Mouse (Mus musculus): ENCODE results near the gene Stard13. TPM values are rescaled to one million over a fixed set of nuclear protein-coding genes. Genes with fewer than 3 reads are reported as not detected.

Stard13 gene
- total and polyA plus RNA-seq, 3 experiments: not detected

DNA sequence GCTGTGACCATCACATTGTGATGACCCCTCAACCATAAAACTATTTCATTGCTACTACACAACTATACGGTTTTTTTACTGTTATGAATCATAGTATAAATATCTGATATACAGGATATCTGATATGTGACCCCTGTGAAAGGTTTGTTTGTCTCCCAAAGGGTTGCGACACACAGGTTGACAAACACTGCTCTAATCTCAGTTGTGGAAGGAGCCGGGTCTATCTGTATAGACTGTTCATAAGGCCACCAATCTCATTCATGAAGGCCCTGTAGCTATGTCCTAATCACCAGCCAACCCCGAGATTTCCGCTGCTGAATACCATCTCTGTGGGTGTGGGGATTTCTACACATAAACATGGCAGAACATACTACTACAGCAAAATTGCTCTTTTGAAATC is 37.2 kb upstream of the Stard13 start (continued):
- TF ChIP-seq POLR2AphosphoS2 (IDR thresholded peaks at IDR 0.05; ENCODE audit: low read length) (no peak), JUND (IDR thresholded peaks at IDR 0.05; ENCODE audit: low read depth, low read length) (no peak), ELF1 (IDR thresholded peaks at IDR 0.05; ENCODE audit: low read depth, low read length) (no peak)

DNA sequence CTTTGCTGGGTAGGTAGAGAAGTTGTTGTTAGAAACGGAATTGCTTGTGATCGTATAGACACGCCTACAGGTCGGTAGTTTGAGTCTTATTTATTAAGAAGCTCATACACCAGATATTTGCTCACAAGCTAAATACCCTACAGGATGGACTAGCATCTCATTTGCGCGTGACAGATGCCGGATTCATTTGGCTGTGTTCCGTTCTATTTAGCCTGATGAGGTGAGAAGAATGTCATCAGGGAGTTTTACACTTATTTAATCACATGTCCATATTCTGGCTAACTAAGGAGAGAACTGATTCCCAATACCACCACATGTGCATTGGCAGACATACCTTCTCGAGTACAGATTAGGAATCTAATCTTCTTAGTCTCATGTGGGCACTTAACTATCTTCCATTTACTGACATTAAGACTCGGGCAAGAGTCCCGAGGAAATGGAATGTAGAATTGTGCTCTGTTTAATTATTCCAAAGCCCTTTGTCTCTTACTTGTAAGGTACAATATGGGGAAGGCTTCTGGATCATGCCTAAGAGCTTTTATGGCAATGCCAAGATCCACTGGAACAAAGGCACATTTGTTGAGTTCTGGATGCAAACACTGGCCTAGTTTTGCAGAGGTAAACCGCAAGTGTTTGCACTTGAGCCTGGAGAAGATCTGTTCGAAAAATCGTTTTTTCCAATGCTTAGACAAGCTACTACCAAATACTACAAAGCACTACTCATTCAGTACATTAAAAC is 33.4 kb upstream of the Stard13 start:
- H3K4me1 ChIP-seq (ENCODE audit: control insufficient read depth in 1 of 2, insufficient read depth in 2 of 2, low read length in 2 of 2): no peaks in the 10 kb centered on the region
- H3K27me3 ChIP-seq (ENCODE audit: control insufficient read depth in 1 of 2, insufficient read depth in 2 of 2, low read length in 2 of 2): no peaks in the 10 kb centered on the region
- TF ChIP-seq POLR2A (IDR thresholded peaks at IDR 0.05; ENCODE audit: control insufficient read depth in 1 of 2, insufficient read depth in 1 of 2, low read depth in 1 of 2, low read length in 2 of 2, poor library complexity in 1 of 2) (no peak), UBTF (IDR thresholded peaks at IDR 0.05; ENCODE audit: borderline replicate concordance, insufficient read depth, low read depth, low read length) (no peak), MEF2A (IDR thresholded peaks at IDR 0.05; ENCODE audit: extremely low read depth, insufficient replicate concordance, low read depth, low read length, poor library complexity, severe bottlenecking) (no peak), NELFE (IDR thresholded peaks at IDR 0.05; ENCODE audit: low read depth, low read length) (no peak), TAL1 (IDR thresholded peaks at IDR 0.05; ENCODE audit: low read length) (no peak), ELF1 (IDR thresholded peaks at IDR 0.05; ENCODE audit: low read depth, low read length) (no peak), NRF1 (IDR thresholded peaks at IDR 0.05; ENCODE audit: insufficient read depth, low read depth, low read length, poor library complexity, severe bottlenecking) (no peak), ZNF384 (IDR thresholded peaks at IDR 0.05; ENCODE audit: low read depth, low read length) (no peak), TBP (IDR thresholded peaks at IDR 0.05; ENCODE audit: low read depth, low read length) (no peak), POLR2AphosphoS5 (IDR thresholded peaks at IDR 0.05; ENCODE audit: borderline replicate concordance, low read depth, low read length) (no peak), JUND (IDR thresholded peaks at IDR 0.05; ENCODE audit: low read depth, low read length) (no peak), MAX (IDR thresholded peaks at IDR 0.05; ENCODE audit: low read length) (no peak), ZMIZ1 (IDR thresholded peaks at IDR 0.05; ENCODE audit: low read depth, low read length) (no peak)
- DNase-seq (ENCODE audit: low read depth, low spot score): no peak
- no peaks in the 10 kb centered on the region for H3K36me3 ChIP-seq (ENCODE audit: control insufficient read depth in 1 of 2, insufficient read depth in 2 of 2, low read length in 2 of 2)
- H3K9me3 ChIP-seq (replicated peaks; ENCODE audit: insufficient read depth, low read length): no peaks in the 10 kb centered on the region
- H3K79me2 ChIP-seq (ENCODE audit: control insufficient read depth, insufficient read depth, low read length, poor library complexity): no peaks in the 10 kb centered on the region
- no peak overlapping the region for H3K4me3 ChIP-seq (ENCODE audit: control insufficient read depth in 1 of 2, insufficient read depth in 1 of 2, low read depth in 2 of 2, low read length in 2 of 2)
- no peak overlapping the region for H3K27ac ChIP-seq (ENCODE audit: control insufficient read depth, low read depth, low read length)
- no peak overlapping the region for H3K9ac ChIP-seq (ENCODE audit: control insufficient read depth, low read depth, low read length, poor library complexity, severe bottlenecking)

DNA sequence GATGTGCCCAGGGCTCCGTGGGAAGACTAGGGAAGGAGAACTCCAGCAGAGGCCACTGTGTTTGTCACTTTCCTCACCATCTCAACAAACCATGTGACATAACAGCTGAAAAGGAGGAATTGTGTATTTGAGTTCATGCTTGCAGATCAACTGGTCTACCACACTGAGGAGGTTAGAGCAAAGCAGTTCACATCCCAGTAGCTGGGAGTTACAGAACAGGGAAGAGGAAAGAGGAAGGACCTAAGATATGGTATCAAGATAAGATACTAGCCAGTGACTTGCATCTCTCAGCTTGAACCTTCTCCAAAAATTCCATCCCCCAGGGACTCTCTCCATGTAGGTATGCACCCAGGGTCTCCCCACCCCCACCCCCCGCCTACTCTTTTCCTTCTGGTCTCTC is 27.9 kb upstream of the Stard13 start:
- no peaks in the 10 kb centered on the region for H3K9me3 ChIP-seq (replicated peaks; ENCODE audit: insufficient read depth, low read length)
- H3K27me3 ChIP-seq (ENCODE audit: control insufficient read depth in 1 of 2, insufficient read depth in 2 of 2, low read length in 2 of 2): no peaks in the 10 kb centered on the region; a peak in 3 of 4 replicates
- H3K36me3 ChIP-seq (ENCODE audit: control insufficient read depth in 1 of 2, insufficient read depth in 2 of 2, low read length in 2 of 2): 0 out of 4 replicates have a peak, but pooled peaks cover 0 to 2% of the 10 kb centered on the region in 2 experiments
- H3K79me2 ChIP-seq (ENCODE audit: control insufficient read depth, insufficient read depth, low read length, poor library complexity): no peaks in the 10 kb centered on the region
- no peak for TF ChIP-seq E2F4 (IDR thresholded peaks at IDR 0.05; ENCODE audit: borderline replicate concordance, low read depth, low read length)
- no peak for TF ChIP-seq MAZ (IDR thresholded peaks at IDR 0.05; ENCODE audit: low read depth, low read length)
- no peak for TF ChIP-seq POLR2A (IDR thresholded peaks at IDR 0.05; ENCODE audit: control insufficient read depth in 1 of 2, insufficient read depth in 1 of 2, low read depth in 1 of 2, low read length in 2 of 2, poor library complexity in 1 of 2)
- TF ChIP-seq GATA1 (IDR thresholded peaks at IDR 0.05; ENCODE audit: low read depth, low read length): 0 out of 2 replicates have a peak, but pooled peaks have one; percentile 25
- TF ChIP-seq MAX (IDR thresholded peaks at IDR 0.05; ENCODE audit: low read length): no peak
- TF ChIP-seq ELF1 (IDR thresholded peaks at IDR 0.05; ENCODE audit: low read depth, low read length): no peak
- H3K27ac ChIP-seq (ENCODE audit: control insufficient read depth, low read depth, low read length): no peak overlapping the region
- H3K4me3 ChIP-seq (ENCODE audit: control insufficient read depth in 1 of 2, insufficient read depth in 1 of 2, low read depth in 2 of 2, low read length in 2 of 2): no peak overlapping the region
- no peaks in the 10 kb centered on the region for H3K4me1 ChIP-seq (ENCODE audit: control insufficient read depth in 1 of 2, insufficient read depth in 2 of 2, low read length in 2 of 2)
- H3K9ac ChIP-seq (ENCODE audit: control insufficient read depth, low read depth, low read length, poor library complexity, severe bottlenecking): no peak overlapping the region
- peak; percentile 11 for DNase-seq (ENCODE audit: low read depth, low spot score)

All from MEL (cell line).